Mouse (Mus musculus) heart, embryonic 10.5 days (tissue): ENCODE data around the gene Lrp8. TPM values are rescaled to one million over a fixed set of nuclear protein-coding genes. Genes with fewer than 3 reads are reported as not detected.

Experiments used
- DNase-seq: peaks from one replicate; pipeline ENCODE4 v3.0.0-alpha.2; 2017; ENCODE audit warnings: low spot score
- H3K27ac ChIP-seq: fragments of 300-500 bp; sonication (generic); 2 replicates; pipeline ENCODE4 v1.5.1; 2016; ENCODE audit warnings: mild to moderate bottlenecking
- H3K27me3 ChIP-seq: fragments of 300-500 bp; sonication (generic); 2 replicates; pipeline ENCODE4 v1.6.1; 2016; ENCODE audit warnings: mild to moderate bottlenecking; ENCODE audit not compliant: poor library complexity, insufficient read depth, severe bottlenecking
- H3K36me3 ChIP-seq: fragments of 300-500 bp; sonication (generic); 2 replicates; pipeline ENCODE4 v1.6.1; 2016; ENCODE audit warnings: mild to moderate bottlenecking, moderate library complexity
- H3K4me1 ChIP-seq: fragments of 300-500 bp; sonication (generic); 2 replicates; pipeline ENCODE4 v1.6.1; 2016; ENCODE audit warnings: mild to moderate bottlenecking
- H3K4me3 ChIP-seq: fragments of 300-500 bp; sonication (generic); 2 replicates; pipeline ENCODE4 v1.5.1; 2016; ENCODE audit warnings: mild to moderate bottlenecking, moderate library complexity
- H3K9me3 ChIP-seq: fragments of 300-500 bp; sonication (generic); 2 replicates; pipeline ENCODE4 v1.6.1; 2016; ENCODE audit warnings: mild to moderate bottlenecking, moderate library complexity
- WGBS: fragments of 180-500 bp; shearing (Covaris S2); methylation state at CpG from one replicate; pipeline ENCODE4 v1.1.7; 2016; 5-methylcytosine and 5-hydroxymethylcytosine counted together
- polyA plus RNA-seq: library from polyadenylated mRNA; unstranded; fragments of >200 nt; fragmentation: Nextera tagmentation; extraction: Ambion mirVana; gene quantifications from 2 replicates; pipeline ENCODE4 v1.2.1, GENCODE M21; 2016

The Lrp8 gene
- polyA plus RNA-seq, 1 experiment from 2014 or later = 2.6 TPM

- Histone ChIP-seq H3K36me3 (no peaks in the 10 kb centered on the region), H3K27me3 (peaks cover 62% of the 10 kb centered on the region), H3K4me1 (peaks cover 11% of the 10 kb centered on the region), H3K9me3 (no peaks in the 10 kb centered on the region), H3K4me3 (no peak overlapping the region), H3K27ac (no peak overlapping the region)
- 57% methylated on average over 5 of the region's 5 CpGs for WGBS
- no peak for DNase-seq
Measured at GRCm38 (mm10) chr4:107835508-107835909, 33.4 kb downstream of the Lrp8 start.

GRCm38 (mm10) chr4:107836758-107837157 lies 34.7 kb downstream of the Lrp8 start:
- H3K36me3 ChIP-seq = no peaks in the 10 kb centered on the region
- 80% methylated on average over 5 of the region's 5 CpGs for WGBS
- peaks cover 51% of the 10 kb centered on the region for H3K27me3 ChIP-seq
- no peaks in the 10 kb centered on the region for H3K9me3 ChIP-seq
- H3K27ac ChIP-seq = no peak overlapping the region
- DNase-seq = no peak
- H3K4me1 ChIP-seq = peaks cover 7% of the 10 kb centered on the region
- no peak overlapping the region for H3K4me3 ChIP-seq

GRCm38 (mm10) chr4:107837910-107838309 lies 35.8 kb downstream of the Lrp8 start:
- no peak for DNase-seq
- no peaks in the 10 kb centered on the region for H3K36me3 ChIP-seq
- H3K4me1 ChIP-seq = peaks cover 3% of the 10 kb centered on the region; the same call in 1 of the 2 replicates
- peaks cover 49% of the 10 kb centered on the region for H3K27me3 ChIP-seq
- no peak overlapping the region for H3K4me3 ChIP-seq
- H3K27ac ChIP-seq = no peak overlapping the region
- WGBS = 82% methylated on average over 3 of the region's 3 CpGs
- H3K9me3 ChIP-seq = no peaks in the 10 kb centered on the region

GRCm38 (mm10) chr4:107843687-107844086 lies 41.6 kb downstream of the Lrp8 start:
- no peak for DNase-seq
- Histone ChIP-seq H3K27ac (no peak overlapping the region), H3K4me1 (peaks cover 13% of the 10 kb centered on the region; the same call in 1 of the 2 replicates), H3K4me3 (no peak overlapping the region), H3K36me3 (no peaks in the 10 kb centered on the region), H3K9me3 (no peaks in the 10 kb centered on the region), H3K27me3 (peaks cover 55% of the 10 kb centered on the region)
- 80% methylated on average over 8 of the region's 8 CpGs for WGBS

- Histone ChIP-seq H3K4me3 (no peak overlapping the region), H3K27ac (no peak overlapping the region), H3K4me1 (peaks cover 13% of the 10 kb centered on the region; the same call in 1 of the 2 replicates), H3K27me3 (peaks cover 67% of the 10 kb centered on the region), H3K9me3 (no peaks in the 10 kb centered on the region), H3K36me3 (no peaks in the 10 kb centered on the region)
- DNase-seq = no peak
- 5% methylated on average over 10 of the region's 10 CpGs for WGBS
Measured at GRCm38 (mm10) chr4:107844971-107845370, 42.9 kb downstream of the Lrp8 start.

- H3K27ac ChIP-seq = 0 out of 2 replicates have a peak overlapping the region, but pooled peaks have one; percentile 26
- no peaks in the 10 kb centered on the region for H3K9me3 ChIP-seq
- peak overlapping the region; percentile 50 for H3K4me3 ChIP-seq
- no peaks in the 10 kb centered on the region for H3K36me3 ChIP-seq
- peaks cover 17% of the 10 kb centered on the region; the same call in 1 of the 2 replicates for H3K4me1 ChIP-seq
- DNase-seq = no peak
- peaks cover 65% of the 10 kb centered on the region for H3K27me3 ChIP-seq
- WGBS = 57% methylated on average over 7 of the region's 7 CpGs
Measured at GRCm38 (mm10) chr4:107846795-107847194, 44.7 kb downstream of the Lrp8 start.

DNA sequence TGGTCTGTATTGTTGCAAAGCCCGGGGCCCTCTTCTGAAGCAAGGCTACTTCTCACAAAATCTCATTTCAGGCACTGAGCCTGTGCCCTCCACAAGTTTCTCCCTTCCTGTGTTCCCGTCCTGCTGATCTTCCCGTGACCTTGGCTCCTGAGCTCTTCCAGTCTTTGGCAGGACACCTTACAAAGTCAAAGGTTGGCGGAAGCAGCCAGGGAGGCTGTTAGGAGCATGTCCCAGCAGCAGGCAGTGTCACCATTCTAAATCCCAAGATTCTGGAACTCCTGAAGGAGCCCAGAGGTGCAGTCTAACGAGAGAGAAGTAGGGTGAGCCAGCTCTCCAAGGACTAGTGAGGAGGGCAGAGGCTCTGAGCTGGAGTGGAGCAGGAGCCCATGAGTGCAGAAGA lies 46.5 kb downstream of the Lrp8 start:
- H3K27me3 ChIP-seq = peaks cover 65% of the 10 kb centered on the region

DNA sequence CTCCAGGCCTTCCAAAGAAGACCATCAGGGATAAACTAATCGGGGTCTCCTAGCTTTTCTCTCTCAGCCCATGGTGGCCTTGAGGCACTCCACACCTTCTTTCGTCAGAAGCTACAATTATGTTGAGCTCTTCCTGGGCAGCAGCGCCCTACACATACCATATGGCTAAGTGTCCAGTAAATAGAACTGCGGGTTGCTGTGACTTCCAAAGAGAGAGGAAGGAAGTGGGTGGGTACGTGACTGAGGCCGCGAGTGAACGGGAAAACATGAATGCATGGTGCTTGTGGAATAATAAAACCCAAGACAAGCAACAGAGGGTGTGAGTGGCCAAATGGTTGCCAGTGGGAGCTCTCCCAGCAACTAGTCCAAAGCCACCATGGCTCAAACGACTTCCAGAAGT lies 47.6 kb downstream of the Lrp8 start:
- DNase-seq = no peak
- H3K4me3 ChIP-seq = no peak overlapping the region
- no peak overlapping the region for H3K27ac ChIP-seq
- 65% methylated on average over 9 of the region's 9 CpGs for WGBS
- H3K9me3 ChIP-seq = no peaks in the 10 kb centered on the region
- H3K27me3 ChIP-seq = peaks cover 70% of the 10 kb centered on the region
- H3K36me3 ChIP-seq = no peaks in the 10 kb centered on the region
- peaks cover 17% of the 10 kb centered on the region; the same call in 1 of the 2 replicates for H3K4me1 ChIP-seq

More for the DNA sequence above, 46.5 kb downstream of the Lrp8 start:
- Histone ChIP-seq H3K36me3 (no peaks in the 10 kb centered on the region), H3K4me3 (no peak overlapping the region), H3K4me1 (peaks cover 17% of the 10 kb centered on the region; the same call in 1 of the 2 replicates), H3K27ac (no peak overlapping the region), H3K9me3 (no peaks in the 10 kb centered on the region)
- DNase-seq = no peak
- WGBS = 73% methylated on average over 5 of the region's 5 CpGs

DNA sequence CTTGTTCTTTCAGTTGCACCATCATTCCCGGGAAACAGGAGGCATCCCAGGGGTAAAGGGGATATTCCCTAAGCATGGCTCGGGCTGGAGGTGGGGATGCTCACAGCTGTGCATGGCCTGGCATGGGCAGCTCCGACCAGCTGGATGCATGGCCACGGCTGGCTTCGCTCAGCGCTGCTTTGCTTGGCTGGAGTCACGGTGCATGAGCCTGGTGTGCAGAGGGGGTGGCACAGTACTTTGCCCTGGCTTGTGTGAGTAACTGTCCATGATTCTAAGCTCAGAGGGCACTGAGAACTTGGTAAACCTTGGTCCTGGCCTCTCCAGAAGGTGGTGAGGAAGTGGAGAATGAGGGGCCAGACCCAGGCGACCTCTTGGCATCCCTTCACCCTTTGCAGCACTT lies 48.0 kb downstream of the Lrp8 start:
- Histone ChIP-seq H3K27ac (no peak overlapping the region), H3K4me3 (no peak overlapping the region), H3K36me3 (no peaks in the 10 kb centered on the region), H3K4me1 (peaks cover 17% of the 10 kb centered on the region; the same call in 1 of the 2 replicates), H3K27me3 (peaks cover 71% of the 10 kb centered on the region), H3K9me3 (no peaks in the 10 kb centered on the region)
- WGBS = 85% methylated on average over 8 of the region's 8 CpGs
- DNase-seq = no peak

DNA sequence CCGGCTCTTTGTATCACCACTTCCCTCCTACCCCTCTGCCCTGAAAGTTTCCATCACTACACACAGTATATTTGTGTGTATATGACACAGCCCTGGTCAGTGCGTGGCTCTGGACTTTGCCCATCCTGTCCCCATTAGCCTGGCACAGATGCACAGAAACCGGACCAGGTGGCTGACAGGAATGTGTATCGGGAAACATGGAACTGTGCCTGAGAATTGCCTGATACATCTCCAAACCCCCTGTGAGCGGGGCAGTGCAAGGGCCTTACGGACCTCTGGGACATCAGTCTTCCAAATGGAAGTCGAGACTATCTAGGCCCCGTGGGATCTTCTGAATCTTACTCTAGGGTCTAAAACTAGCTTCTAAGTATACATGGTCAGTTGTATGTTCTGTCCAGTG lies 51.3 kb downstream of the Lrp8 start:
- Histone ChIP-seq H3K27ac (no peak overlapping the region), H3K4me3 (no peak overlapping the region), H3K4me1 (0 out of 2 replicates have a peak, but pooled peaks cover 4% of the 10 kb centered on the region), H3K36me3 (no peaks in the 10 kb centered on the region), H3K27me3 (peaks cover 42% of the 10 kb centered on the region; the same call in 1 of the 2 replicates), H3K9me3 (no peaks in the 10 kb centered on the region)
- 87% methylated on average over 8 of the region's 8 CpGs for WGBS
- no peak for DNase-seq

DNA sequence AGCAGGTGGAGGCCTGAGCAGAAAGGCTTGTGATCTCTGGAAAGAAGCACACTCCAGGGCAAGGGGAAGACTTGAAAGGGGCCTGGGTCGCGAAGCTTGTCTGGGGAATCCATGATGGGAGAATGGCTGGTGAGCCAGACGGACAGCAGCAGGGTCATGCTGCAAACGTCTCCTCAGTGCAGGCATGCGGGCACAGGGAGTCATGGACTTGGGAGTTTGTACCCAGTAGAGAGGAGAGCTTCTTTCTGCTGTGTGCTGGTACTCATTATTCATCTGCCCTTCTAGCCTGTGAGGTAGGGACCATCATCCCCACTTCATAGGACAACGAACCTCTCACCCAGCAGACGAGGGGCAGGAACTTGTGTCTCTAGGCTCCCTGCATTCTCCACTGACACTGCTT lies 51.8 kb downstream of the Lrp8 start:
- no peak overlapping the region for H3K4me3 ChIP-seq
- 80% methylated on average over 7 of the region's 7 CpGs for WGBS
- no peaks in the 10 kb centered on the region for H3K9me3 ChIP-seq
- H3K27me3 ChIP-seq = peaks cover 38% of the 10 kb centered on the region; the same call in 1 of the 2 replicates
- H3K4me1 ChIP-seq = 0 out of 2 replicates have a peak, but pooled peaks cover 4% of the 10 kb centered on the region
- no peak for DNase-seq
- no peaks in the 10 kb centered on the region for H3K36me3 ChIP-seq
- H3K27ac ChIP-seq = no peak overlapping the region

DNA sequence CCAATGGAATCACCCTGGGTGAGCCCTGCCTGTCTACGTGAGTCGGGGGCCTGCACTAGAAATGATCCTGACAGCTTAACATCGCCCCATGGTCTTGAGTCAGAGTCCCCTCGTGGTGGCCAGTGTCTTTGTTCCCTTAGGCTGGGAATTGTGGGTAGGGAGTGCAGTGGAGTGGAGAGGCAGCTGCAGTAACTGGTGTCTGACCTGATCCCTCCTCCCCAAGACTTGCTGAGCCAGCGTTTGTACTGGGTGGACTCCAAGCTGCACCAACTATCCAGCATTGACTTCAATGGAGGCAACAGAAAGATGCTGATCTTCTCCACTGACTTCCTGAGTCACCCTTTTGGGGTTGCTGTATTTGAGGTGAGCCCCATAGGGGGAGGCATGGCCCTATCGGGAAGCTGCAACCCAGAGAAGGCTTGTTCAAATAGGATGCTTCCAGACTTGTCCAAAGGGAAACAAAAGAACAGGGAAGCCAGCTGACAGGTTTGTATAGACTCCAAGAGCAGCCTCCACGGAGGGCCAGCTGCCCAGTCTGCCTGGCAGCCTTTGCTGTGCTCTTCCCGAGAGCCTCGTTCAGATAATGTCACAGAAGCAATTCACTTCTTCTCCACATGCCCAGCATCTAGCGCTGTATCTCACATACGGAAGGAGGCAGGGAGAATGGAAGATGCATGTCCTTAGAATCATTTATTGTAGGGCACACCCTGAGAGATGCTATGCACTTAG lies 55.1 kb downstream of the Lrp8 start:
- H3K27me3 ChIP-seq = peaks cover 23% of the 10 kb centered on the region; the same call in 1 of the 2 replicates
- no peak overlapping the region for H3K27ac ChIP-seq
- H3K4me3 ChIP-seq = no peak overlapping the region
- DNase-seq = no peak
- H3K36me3 ChIP-seq = no peaks in the 10 kb centered on the region
- no peaks in the 10 kb centered on the region for H3K4me1 ChIP-seq
- H3K9me3 ChIP-seq = no peaks in the 10 kb centered on the region
- 68% methylated on average over 11 of the region's 11 CpGs for WGBS

GRCm38 (mm10) chr4:107858995-107859394 lies 56.9 kb downstream of the Lrp8 start:
- H3K36me3 ChIP-seq = no peaks in the 10 kb centered on the region
- no peak overlapping the region for H3K27ac ChIP-seq
- H3K9me3 ChIP-seq = no peaks in the 10 kb centered on the region
- WGBS = 81% methylated on average over 7 of the region's 7 CpGs
- H3K4me1 ChIP-seq = no peaks in the 10 kb centered on the region
- peaks cover 13% of the 10 kb centered on the region; the same call in 1 of the 2 replicates for H3K27me3 ChIP-seq
- H3K4me3 ChIP-seq = no peak overlapping the region
- DNase-seq = no peak
